Mouse (Mus musculus) ES-E14 (cell line): ENCODE measurements around the gene Kcnk18. TPM values are rescaled to one million over a fixed set of nuclear protein-coding genes. Genes with fewer than 3 reads are reported as not detected.

ENCODE experiments used
- DNase-seq: peaks from one replicate; pipeline ENCODE4 v3.0.0-alpha.2; 2013; ENCODE audit warnings: low read depth, low spot score
- H3K27ac ChIP-seq: 2 replicates; pipeline ENCODE4 v1.5.1; 2012; ENCODE audit warnings: low read depth, mild to moderate bottlenecking, low read length, moderate library complexity, mixed read lengths; ENCODE audit not compliant: poor library complexity, insufficient read depth, severe bottlenecking
- H3K36me3 ChIP-seq: 2 replicates; pipeline ENCODE4 v1.6.1; 2012; ENCODE audit warnings: mild to moderate bottlenecking, low read length, moderate library complexity, mixed read lengths; ENCODE audit not compliant: control insufficient read depth, poor library complexity, insufficient read depth, severe bottlenecking
- H3K4me1 ChIP-seq, 2 experiments: fragments of 150-350 bp in 1 of 2; sonication (generic) in 1 of 2; 2 replicates each; pipeline ENCODE4 v1.6.1; 2012; ENCODE audit warnings: low read length in 2 of 2, mild to moderate bottlenecking in 1 of 2, mixed read lengths in 1 of 2; ENCODE audit not compliant: control insufficient read depth in 2 of 2, insufficient read depth in 2 of 2, poor library complexity in 1 of 2
- H3K4me3 ChIP-seq, 2 experiments: fragments of 150-350 bp in 1 of 2; sonication (generic) in 1 of 2; 2 replicates each; pipeline ENCODE4 v1.5.1; 2012; ENCODE audit warnings: low read length in 2 of 2, low read depth in 1 of 2, mild to moderate bottlenecking in 1 of 2, mixed read lengths in 1 of 2; ENCODE audit not compliant: insufficient read depth in 1 of 2, poor library complexity in 1 of 2, severe bottlenecking in 1 of 2
- H3K9ac ChIP-seq: 2 replicates; pipeline ENCODE4 v1.6.1; 2012; ENCODE audit warnings: low read depth, mild to moderate bottlenecking, low read length, mixed read lengths; ENCODE audit not compliant: poor library complexity, insufficient read depth, severe bottlenecking
- H3K9me3 ChIP-seq: fragments of 150-350 bp; sonication (generic); 2 replicates; pipeline ENCODE4 v1.6.1; 2012; ENCODE audit warnings: low read depth, mild to moderate bottlenecking, low read length; ENCODE audit not compliant: control insufficient read depth, insufficient read depth
- CHD2 ChIP-seq: IDR thresholded peaks from 2 replicates; pipeline ENCODE4 v1.6.1; 2014; ENCODE audit warnings: mild to moderate bottlenecking, low read depth, low read length, inconsistent platforms
- HCFC1 ChIP-seq: IDR thresholded peaks from 2 replicates; pipeline ENCODE4 v1.6.1; 2012; ENCODE audit warnings: low read length, inconsistent platforms, borderline replicate concordance; ENCODE audit not compliant: insufficient read depth
- MAFK ChIP-seq: IDR thresholded peaks from 2 replicates; pipeline ENCODE4 v1.6.1; 2014; ENCODE audit warnings: mild to moderate bottlenecking, low read depth, low read length, inconsistent platforms; ENCODE audit not compliant: insufficient read depth
- ZC3H11A ChIP-seq: IDR thresholded peaks from 2 replicates; pipeline ENCODE4 v1.6.1; 2012; ENCODE audit warnings: low read depth, mild to moderate bottlenecking, inconsistent platforms, low read length, borderline replicate concordance
- ZNF384 ChIP-seq: IDR thresholded peaks from 2 replicates; pipeline ENCODE4 v1.6.1; 2012; ENCODE audit warnings: low read depth, low read length, inconsistent platforms
- in situ Hi-C, 2 experiments: fragments of 600-800 bp; cut with MboI; formaldehyde crosslinking; loops; one replicate each; pipeline ENCODE4 v1.15.1; 2025; ENCODE audit warnings: low sequenced_read_pairs in 2 of 2, inconsistent platforms in 1 of 2; ENCODE audit not compliant: unreplicated experiment in 2 of 2
- total RNA-seq: library from RNA; depleted of rRNA; stranded (reverse); fragments of 300-350 nt; gene quantifications from 2 replicates; pipeline ENCODE4 v1.2.3, GENCODE M21; 2012

The Kcnk18 gene
- total RNA-seq, 1 experiment, result 0.18 TPM

GRCm38 (mm10) chr19:59171871-59172245, 47.2 kb upstream of the Kcnk18 start:
- Histone ChIP-seq H3K9me3 (no peaks in the 10 kb centered on the region), H3K4me3 (peak overlapping the region; percentile 16 to 26; a peak in 2 of 4 replicates), H3K36me3 (no peaks in the 10 kb centered on the region), H3K4me1 (0 out of 4 replicates have a peak, but pooled peaks cover 0 to 4% of the 10 kb centered on the region in 2 experiments), H3K27ac (no peak overlapping the region), H3K9ac (no peak overlapping the region)
- in situ Hi-C loops, result loop anchor here in 1 of 2 experiments (5.0 kb wide), 1 partner anchor 290 kb away; no protein-coding TSS in a partner anchor
- TF ChIP-seq CHD2 (no peak), ZC3H11A (no peak), ZNF384 (no peak), HCFC1 (no peak), MAFK (no peak)
- DNase-seq, result no peak

- no peaks in the 10 kb centered on the region for H3K9me3 ChIP-seq
- TF ChIP-seq CHD2 (no peak), ZC3H11A (no peak), HCFC1 (no peak), ZNF384 (no peak), MAFK (no peak)
- DNase-seq, result no peak
- H3K27ac ChIP-seq, result no peak overlapping the region
- no peak overlapping the region for H3K9ac ChIP-seq
- H3K4me3 ChIP-seq, result no peak overlapping the region
- in situ Hi-C loops, result loop anchor here in 1 of 2 experiments (5.0 kb wide), 1 partner anchor 290 kb away; no protein-coding TSS in a partner anchor
- H3K4me1 ChIP-seq, result 0 out of 4 replicates have a peak, but pooled peaks cover 0 to 4% of the 10 kb centered on the region in 2 experiments
- H3K36me3 ChIP-seq, result no peaks in the 10 kb centered on the region
Observed at GRCm38 (mm10) chr19:59172781-59173180, 46.2 kb upstream of the Kcnk18 start.

GRCm38 (mm10) chr19:59173341-59174015, 45.5 kb upstream of the Kcnk18 start:
- no peak overlapping the region for H3K4me3 ChIP-seq
- no peak for DNase-seq
- H3K4me1 ChIP-seq, result 0 out of 4 replicates have a peak, but pooled peaks cover 0 to 4% of the 10 kb centered on the region in 2 experiments
- H3K9me3 ChIP-seq, result no peaks in the 10 kb centered on the region
- no peak overlapping the region for H3K9ac ChIP-seq
- no peaks in the 10 kb centered on the region for H3K36me3 ChIP-seq
- in situ Hi-C loops, result loop anchor here in 1 of 2 experiments (5.0 kb wide), 1 partner anchor 289 kb away; no protein-coding TSS in a partner anchor
- no peak for TF ChIP-seq CHD2
- TF ChIP-seq ZC3H11A, result no peak
- no peak for TF ChIP-seq MAFK
- TF ChIP-seq ZNF384, result no peak
- no peak for TF ChIP-seq HCFC1
- no peak overlapping the region for H3K27ac ChIP-seq

- Histone ChIP-seq H3K36me3 (no peaks in the 10 kb centered on the region), H3K9ac (no peak overlapping the region), H3K27ac (no peak overlapping the region), H3K4me3 (no peak overlapping the region), H3K9me3 (no peaks in the 10 kb centered on the region), H3K4me1 (no peaks in the 10 kb centered on the region)
- TF ChIP-seq CHD2 (no peak), ZNF384 (no peak), HCFC1 (no peak), ZC3H11A (no peak), MAFK (no peak)
- in situ Hi-C loops, result no loop called here
- no peak for DNase-seq
Observed at GRCm38 (mm10) chr19:59184000-59184399, 35.0 kb upstream of the Kcnk18 start.

- Histone ChIP-seq H3K9me3 (no peaks in the 10 kb centered on the region), H3K36me3 (no peaks in the 10 kb centered on the region), H3K4me1 (no peaks in the 10 kb centered on the region), H3K4me3 (no peak overlapping the region), H3K9ac (no peak overlapping the region), H3K27ac (no peak overlapping the region)
- DNase-seq, result no peak
- in situ Hi-C loops, result no loop called here
- TF ChIP-seq HCFC1 (no peak), CHD2 (no peak), ZC3H11A (no peak), MAFK (no peak), ZNF384 (no peak)
Observed at GRCm38 (mm10) chr19:59188981-59189380, 30.0 kb upstream of the Kcnk18 start.
